Mouse (Mus musculus) thymus, postnatal 25 days (tissue): ENCODE results near the gene Sparcl1.

Experiments used
- DNase-seq: peaks from one replicate; pipeline ENCODE4 v3.0.0; 2022

Sparcl1 gene

GRCm38 (mm10) chr5:104109516-104109915 is 4.0 kb downstream of the Sparcl1 start:
- no peak for DNase-seq

- DNase-seq: no peak
These were observed 4.6 kb downstream of the Sparcl1 start for GRCm38 (mm10) chr5:104108879-104109369.

GRCm38 (mm10) chr5:104108127-104108875 is 5.2 kb downstream of the Sparcl1 start:
- DNase-seq: no peak

- no peak for DNase-seq
These were observed 9.4 kb downstream of the Sparcl1 start for GRCm38 (mm10) chr5:104104111-104104510.

GRCm38 (mm10) chr5:104103171-104103570 is 10.4 kb downstream of the Sparcl1 start:
- no peak for DNase-seq

- no peak for DNase-seq
These were observed 11.6 kb downstream of the Sparcl1 start for GRCm38 (mm10) chr5:104101678-104102531.

GRCm38 (mm10) chr5:104096078-104096938 is 17.2 kb downstream of the Sparcl1 start:
- DNase-seq: no peak

- DNase-seq: no peak
These were observed 18.0 kb downstream of the Sparcl1 start for GRCm38 (mm10) chr5:104095416-104096077.

GRCm38 (mm10) chr5:104089751-104090150 is 23.8 kb downstream of the Sparcl1 start:
- DNase-seq: no peak

GRCm38 (mm10) chr5:104085366-104085765 is 28.2 kb downstream of the Sparcl1 start:
- DNase-seq: no peak

- no peak for DNase-seq
These were observed 32.8 kb downstream of the Sparcl1 start for GRCm38 (mm10) chr5:104080736-104081135.

- DNase-seq: no peak
These were observed 36.0 kb downstream of the Sparcl1 start, which contains the start of gene Gm17660 for GRCm38 (mm10) chr5:104077508-104077907. TSS of gene Gm17660 (minus strand) at chr5:104077608.

- DNase-seq: no peak
These were observed 37.2 kb downstream of the Sparcl1 start for GRCm38 (mm10) chr5:104076361-104076760.

- DNase-seq: peak; percentile 52
These were observed 39.1 kb downstream of the Sparcl1 start for GRCm38 (mm10) chr5:104074388-104074787.

GRCm38 (mm10) chr5:104073602-104074001 is 39.9 kb downstream of the Sparcl1 start:
- no peak for DNase-seq

- no peak for DNase-seq
These were observed 41.2 kb downstream of the Sparcl1 start for GRCm38 (mm10) chr5:104072272-104072886.

GRCm38 (mm10) chr5:104071048-104071447 is 42.5 kb downstream of the Sparcl1 start:
- DNase-seq: no peak

- peak; percentile 21 for DNase-seq
These were observed 44.8 kb downstream of the Sparcl1 start for GRCm38 (mm10) chr5:104068751-104069150.

- no peak for DNase-seq
These were observed 50.6 kb downstream of the Sparcl1 start for GRCm38 (mm10) chr5:104062773-104063551.

- DNase-seq: no peak
These were observed 51.4 kb downstream of the Sparcl1 start for GRCm38 (mm10) chr5:104061936-104062772.
